Mouse (Mus musculus) E14TG2a.4 (cell line): ENCODE measurements around the gene Tenm4.

Experiments used
- CTCF ChIP-seq: conservative IDR thresholded peaks from 2 replicates; pipeline ENCODE4 v1.5.1; 2014; ENCODE audit warnings: low read length
- NANOG ChIP-seq: IDR thresholded peaks from 2 replicates; pipeline ENCODE4 v1.6.1; 2014; ENCODE audit warnings: borderline replicate concordance, low read length, mixed read lengths
- POU5F1 ChIP-seq: IDR thresholded peaks from 2 replicates; pipeline ENCODE4 v1.6.1; 2014; ENCODE audit warnings: low read length, borderline replicate concordance

- TF ChIP-seq CTCF (no peak), POU5F1 (no peak), NANOG (no peak)
Observed at GRCm38 (mm10) chr7:96300826-96301397, 129.9 kb downstream of the Tenm4 start.
